Mouse (Mus musculus): ENCODE results near the gene Sbsn.
"Not testable (repeated sequence)": the region's sequence is repeated elsewhere in the genome, so short reads cannot be mapped to it uniquely, and the experiment has no call there.

Sbsn gene

DNA sequence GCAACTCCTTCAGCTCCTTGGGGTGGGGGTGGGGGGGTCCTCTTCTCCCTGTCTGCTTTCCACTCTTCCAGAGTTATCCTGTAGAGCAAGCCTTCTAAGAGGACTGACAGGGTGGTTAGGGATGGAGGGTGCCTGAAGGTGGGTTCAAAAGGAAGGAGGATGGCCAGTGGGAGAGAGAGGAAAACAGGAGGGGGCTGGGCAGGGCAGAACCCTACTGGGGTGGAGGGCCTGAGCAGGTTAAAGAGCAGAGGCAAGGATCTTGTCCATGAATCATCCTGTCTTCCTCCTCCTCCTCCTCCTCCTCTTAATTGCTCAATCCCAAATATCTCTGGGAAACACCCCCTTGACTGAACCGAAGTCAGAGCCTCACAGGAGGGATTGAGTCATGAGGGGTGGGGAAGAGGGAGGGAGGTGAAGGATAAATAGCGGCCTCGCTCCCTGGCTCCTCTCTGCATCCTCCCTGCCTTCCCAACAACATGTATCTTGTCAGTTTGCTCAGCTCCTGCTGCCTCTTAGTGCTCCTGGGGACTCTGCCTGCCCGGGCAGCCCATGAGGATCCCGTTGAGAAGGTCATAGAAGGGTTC is at the start of gene Sbsn:
Gene Sbsn (plus strand): TSS at position 386 of the 584 bp plus-strand sequence.
- DNase-seq, result no peak

DNA sequence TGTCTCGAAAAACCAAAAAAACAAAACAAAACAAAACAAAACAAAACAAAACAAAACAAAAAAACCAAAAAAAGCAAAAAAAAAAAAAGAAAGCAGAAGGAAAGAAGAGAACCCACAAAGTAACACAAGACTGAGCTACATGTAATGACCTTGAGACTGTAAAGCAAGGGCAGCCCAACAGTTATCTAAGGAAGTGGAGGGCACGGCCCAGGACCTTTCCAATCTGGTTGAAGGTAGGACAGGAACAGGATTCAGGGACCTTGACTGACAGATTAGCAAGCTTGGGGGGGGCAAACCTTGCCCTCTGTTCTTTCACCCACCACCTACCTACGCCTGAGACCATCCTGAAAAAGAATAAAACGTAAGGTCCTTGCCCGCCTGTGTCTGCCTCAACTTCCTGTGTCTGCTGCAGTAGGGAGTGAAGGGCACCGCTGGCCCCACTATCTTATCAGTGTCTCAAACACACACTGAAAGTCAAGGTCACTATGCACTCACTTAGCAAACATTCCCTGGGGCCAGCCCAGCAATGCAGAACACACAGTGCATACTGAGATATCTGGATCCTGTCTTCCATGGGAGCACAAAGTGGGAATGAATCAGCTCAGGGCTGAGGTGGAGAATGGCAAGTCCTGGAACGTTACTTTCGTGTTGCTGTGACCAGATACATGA is 44.9 kb upstream of the Sbsn start:
- no peak for DNase-seq

DNA sequence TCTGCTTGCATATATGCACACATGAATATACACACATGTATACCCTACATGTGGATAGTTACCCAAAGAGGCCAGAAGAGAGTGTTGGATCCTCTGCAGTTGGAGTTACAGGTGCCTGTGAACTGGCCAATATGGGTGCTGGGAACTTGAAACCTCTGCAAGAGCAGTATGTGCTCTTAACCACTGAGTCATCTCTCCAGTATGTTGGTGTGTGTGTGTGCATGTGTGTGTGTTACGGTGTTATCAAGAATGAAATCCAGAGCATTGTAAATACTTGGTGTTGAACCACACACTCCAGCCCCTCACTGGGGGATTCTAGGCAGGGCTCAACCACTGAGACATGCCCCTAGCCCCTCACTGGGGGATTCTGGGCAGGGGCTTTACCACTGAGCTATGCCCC is 43.8 kb upstream of the Sbsn start:
- DNase-seq, result no peak

DNA sequence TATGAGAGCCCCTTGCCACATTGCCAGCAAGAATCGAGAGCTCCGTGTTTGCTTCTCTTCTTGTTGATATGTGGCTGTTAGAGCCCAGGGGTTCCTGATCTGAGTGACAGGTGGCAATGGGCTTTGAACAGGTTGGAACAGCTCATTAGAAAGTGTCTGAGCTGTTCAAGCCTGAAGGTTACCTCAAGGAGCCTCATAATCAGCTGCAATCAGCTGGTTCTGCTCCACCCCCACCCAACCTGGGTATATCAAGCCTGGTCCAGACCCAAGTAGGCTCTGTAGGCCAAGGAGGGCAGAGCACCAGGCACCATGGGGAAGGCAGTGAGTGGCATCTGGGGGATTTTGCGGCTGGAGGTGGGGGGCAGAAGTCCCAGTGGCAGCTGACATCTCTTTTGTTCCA is 39.3 kb upstream of the Sbsn start, which contains the start of gene Atp4a:
Gene Atp4a (plus strand): TSS at position 268 of the 400 bp plus-strand sequence.
- DNase-seq, result no peak

DNA sequence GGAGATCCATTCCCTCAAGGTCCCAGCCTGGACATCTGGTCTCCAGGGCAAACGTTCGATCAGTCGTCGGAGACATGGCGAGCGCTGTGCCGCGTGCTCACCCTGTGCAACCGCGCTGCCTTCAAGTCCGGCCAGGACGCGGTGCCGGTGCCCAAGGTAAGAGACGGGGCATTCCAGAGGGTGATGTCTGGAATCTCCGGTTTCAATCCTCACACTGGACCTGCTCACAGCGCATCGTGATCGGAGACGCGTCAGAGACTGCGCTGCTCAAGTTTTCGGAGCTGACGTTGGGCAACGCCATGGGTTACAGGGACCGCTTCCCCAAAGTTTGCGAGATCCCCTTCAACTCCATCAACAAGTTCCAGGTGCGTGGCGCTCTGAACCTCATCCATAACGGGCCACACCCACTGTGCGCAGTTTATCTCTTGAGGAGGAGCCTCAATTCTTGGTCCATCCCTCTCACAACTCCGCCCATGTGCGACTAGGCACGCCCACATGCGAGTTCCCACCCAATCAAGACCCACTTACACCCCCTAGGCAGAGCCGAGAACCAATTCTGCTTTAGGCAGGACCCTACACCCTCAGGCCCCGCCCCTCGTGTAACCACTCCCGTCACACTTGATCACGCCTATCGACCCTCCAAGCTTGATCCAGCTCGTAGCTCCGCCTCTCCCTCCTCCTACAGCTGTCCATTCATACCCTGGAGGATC is 34.1 kb upstream of the Sbsn start:
- DNase-seq, result peak; percentile 93

DNA sequence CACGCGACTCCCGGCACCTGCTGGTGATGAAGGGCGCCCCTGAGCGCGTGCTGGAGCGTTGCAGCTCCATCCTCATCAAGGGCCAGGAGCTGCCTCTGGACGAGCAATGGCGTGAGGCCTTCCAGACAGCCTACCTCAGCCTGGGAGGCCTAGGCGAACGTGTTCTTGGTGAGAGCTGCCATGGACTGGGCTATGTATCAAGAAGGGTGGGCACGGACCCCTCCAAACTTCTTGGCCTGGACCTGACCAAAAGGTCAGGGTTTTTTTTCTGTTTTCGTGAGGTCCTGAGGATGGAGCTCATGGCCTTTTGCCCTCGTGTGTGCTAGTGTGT is 33.6 kb upstream of the Sbsn start:
- DNase-seq, result no peak

DNA sequence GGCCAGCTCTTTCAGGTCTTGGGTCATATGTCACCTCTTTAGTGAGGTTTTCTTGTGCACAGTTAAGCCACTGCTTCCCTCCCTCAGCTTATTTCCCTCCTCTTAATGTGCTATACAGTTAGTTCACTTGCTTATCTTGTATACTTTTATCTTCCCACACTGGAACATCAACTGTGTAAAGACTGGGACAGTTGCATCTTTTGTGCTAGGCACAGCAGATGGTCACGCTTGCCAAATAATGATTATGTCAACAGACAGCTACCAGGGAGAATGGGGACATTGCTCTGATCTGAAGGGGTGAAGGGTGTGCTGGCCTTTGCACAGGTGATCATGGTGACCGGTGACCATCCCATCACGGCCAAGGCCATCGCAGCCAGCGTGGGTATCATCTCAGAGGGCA is 31.6 kb upstream of the Sbsn start:
- DNase-seq, result no peak

DNA sequence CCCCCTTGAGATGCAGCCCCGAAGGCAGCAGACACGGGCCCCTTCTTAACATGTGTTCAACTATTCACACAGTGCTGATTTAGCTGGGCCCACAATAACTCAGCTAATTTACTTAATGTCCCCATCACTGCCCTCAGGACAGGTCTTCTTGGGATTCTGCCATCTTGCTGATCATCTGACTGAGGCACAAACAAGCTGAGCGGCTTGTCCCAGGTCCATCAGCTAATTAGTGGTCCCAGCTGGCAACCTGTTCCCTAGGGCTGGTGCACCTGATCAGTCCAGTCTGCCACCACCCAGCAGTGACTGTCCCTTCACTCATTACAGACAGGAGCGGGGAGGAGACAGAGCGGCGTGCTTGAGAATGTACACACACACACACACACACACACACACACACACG is 30.0 kb upstream of the Sbsn start:
- no peak for DNase-seq

DNA sequence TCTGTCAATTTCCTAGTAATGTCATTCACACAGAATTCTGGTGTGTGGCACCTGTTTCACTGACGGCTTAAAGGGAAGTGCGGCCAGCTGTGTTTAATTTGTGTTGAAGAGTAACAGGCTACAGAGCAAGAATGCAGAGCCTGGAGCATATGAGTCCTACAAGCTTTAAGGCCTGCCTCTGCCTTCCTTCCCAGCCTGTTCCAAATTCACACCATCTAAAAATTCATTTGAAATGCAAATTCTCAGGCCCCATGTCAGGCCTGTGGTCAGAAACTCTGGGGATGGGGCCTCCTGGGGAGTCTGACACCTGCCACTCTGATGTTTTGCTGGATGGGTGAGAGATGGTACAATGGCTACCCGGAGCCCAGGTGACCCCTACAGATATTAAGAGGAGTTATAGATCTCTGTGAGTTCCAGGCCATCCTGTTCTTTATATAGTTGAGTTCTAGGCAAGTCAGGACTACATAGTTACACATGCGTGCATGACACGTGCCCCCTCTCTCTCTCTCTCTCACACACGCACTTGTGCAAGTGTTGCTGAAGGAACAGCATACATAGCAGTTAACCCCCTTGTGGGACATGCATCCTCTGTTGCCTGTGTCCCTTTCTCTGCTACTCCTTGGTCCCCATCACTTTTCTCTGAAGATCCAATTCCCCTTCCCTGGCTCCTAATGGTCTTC is 27.9 kb upstream of the Sbsn start:
- DNase-seq, result peak; percentile 28

DNA sequence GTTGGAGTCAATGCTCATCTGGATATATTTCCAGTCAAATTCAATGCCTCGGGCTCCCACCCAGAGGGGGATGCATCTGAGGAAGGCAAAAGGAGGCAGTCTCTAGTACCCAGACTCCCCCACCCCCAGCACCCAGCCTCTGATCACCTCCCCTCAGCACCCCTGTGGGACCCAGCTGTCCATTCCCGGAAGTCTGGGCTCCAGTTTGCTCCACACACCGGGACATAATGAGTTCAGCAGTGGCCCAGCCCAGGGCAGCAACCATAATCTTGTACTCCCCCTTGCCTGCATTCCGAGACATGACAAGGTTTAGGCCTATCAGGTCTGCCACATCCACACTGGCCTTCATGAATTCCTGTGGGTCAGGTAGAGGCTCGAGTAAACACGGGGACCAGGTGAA is 23.1 kb upstream of the Sbsn start:
- no peak for DNase-seq

DNA sequence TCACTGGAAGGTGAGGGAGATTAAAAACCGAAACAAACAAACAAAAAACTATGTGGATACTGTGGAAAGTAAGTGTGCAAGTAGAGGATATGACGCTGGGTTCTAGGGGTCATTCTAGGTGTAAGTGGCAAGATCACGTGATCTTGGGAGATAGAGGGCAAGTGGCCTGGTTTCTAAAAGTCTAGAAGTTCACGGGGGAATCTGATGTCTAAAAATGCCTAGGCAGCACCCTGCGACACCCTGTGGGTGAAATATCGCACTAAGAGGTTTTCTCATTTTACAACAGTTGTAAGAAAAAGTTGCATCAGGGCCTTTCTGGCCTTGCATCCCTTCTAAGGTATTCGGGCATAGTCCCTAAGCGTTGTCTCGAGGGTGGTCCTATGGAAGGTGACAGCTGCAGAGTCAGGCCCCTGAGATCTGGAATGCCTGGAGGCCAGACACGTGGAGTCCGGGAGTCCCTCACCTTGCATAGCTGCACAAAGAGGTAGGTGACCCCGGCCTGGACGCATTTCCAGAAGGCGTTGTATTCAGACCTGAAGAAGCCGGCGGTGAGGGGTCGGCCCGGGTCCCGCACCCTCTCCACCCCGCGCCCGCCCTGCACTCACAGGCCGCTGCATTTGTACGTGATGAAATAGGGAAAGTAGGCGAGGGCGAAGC is 22.4 kb upstream of the Sbsn start:
- DNase-seq, result peak; percentile 12

DNA sequence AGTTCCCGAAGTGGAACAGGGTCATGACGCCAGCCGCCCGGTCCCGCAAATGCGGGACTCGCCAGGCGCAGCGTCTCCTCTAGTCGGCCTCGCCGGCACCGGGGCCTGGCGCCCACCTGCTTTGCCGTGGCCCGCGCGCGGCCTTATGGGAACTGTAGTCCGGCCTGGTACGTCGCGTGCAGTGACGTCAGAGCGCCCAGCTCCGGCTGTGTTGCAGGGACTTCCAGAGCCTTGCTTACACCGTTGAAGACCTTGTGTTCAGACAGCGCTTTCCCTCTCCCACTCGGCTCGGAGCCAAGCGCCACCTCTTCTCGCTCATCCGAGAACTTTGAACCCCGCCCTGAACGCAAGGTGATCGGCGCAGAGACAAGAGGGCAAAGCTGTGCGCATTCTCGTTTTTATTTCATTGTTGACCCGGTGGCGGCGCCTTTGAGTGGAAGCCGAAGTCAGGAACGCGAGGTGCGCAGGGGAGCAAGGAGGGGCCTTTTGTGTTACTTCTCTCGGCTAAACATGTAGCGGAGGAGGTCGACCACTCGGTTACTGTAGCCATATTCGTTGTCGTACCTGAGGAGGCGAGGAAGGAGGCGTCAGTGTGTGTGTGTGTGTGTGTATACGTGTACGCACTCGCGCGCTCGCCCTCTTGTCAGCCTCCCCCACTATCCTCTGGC is 21.7 kb upstream of the Sbsn start, which contains the start of gene Tmem147:
Gene Tmem147 (minus strand): TSS at position 145 of the 668 bp plus-strand sequence.
- DNase-seq, result peak; percentile 98

DNA sequence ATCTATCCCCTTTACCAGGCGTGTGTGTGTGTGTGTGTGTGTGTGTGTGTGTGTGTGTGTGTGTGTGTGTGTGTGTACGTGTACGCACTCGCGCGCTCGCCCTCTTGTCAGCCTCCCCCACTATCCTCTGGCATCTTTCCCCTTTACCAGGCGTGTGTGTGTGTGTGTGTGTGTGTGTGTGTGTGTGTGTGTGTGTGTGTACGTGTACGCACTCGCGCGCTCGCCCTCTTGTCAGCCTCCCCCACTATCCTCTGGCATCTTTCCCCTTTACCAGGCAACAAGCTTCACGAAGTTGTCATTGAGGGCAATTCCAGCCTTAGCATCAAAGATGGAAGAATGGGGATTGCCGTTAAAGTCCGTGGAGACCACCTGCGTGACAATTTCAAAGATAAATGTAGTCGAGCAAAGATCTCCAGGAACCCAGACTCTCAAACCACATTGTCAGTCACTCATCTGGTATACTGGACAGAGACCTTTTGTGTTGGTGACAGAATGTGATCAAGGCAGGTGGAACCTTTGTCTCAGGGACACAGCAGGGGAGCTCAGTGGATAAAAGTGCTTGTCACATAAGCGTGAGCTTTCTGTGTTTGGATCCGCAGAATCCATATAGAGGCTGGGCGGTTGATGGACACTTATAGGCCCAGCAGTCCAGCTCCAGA is 21.1 kb upstream of the Sbsn start:
- DNase-seq, result not testable (repeated sequence)

DNA sequence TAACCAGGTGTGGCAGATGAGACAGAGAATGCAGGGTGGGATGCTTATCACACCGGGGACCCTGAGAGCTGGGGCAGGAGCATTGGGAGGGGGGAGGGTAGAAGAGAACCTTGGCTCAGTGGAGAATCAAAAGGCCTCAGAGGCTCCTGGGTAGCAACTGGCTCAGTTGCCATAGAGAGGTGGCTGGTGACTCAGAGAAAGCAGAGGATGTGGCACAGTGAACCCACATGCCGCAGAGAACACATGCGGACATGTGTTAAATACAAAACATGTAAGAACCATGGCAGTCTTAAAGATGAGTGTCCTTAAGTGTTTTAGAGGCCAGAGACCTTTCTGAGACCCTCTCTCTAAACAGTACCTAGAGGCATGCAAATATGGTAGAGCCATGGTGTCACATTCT is 15.1 kb upstream of the Sbsn start:
- no peak for DNase-seq

DNA sequence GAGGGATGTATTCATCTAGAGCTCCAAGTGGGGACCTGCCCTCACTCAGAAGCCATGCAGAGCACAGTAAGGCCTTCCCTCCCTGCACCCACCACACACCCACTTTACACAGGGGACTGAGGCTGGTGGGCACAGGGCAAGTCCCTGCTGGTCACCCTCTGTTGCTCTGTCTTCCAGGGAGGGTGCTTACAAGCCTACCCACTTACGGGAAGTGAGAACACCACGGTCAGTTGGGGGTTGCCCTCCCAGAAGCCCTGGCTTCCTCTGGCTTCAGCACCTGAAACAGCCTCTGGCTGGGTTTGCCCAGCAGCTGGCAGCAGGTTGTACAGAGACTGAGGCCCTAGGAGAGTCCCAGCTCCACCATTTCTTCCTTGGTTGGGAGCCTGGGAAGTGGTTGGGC is 8.7 kb upstream of the Sbsn start:
- DNase-seq, result not testable (repeated sequence)

DNA sequence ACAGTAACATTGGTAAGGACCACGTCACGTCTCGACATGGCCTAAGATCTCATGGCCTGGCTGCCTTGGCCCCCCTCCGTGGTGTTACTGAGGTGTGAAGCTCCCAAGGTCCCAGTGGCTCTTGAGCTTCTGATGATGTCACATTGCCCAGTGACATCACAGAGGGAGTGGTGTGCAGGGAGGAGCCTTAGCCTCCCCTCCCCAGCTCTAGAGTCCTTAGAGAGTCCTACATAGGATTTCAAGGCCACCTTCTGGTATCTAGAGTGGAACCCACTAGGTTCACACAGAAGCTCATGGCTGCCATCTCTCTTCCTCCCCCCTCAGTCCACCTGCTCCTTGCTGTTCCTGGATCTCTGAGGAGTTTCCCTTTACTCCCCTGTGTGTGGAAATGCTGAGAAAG is 7.7 kb upstream of the Sbsn start, which contains the start of gene Gapdhs:
Gene Gapdhs (minus strand): TSS at position 65 of the 400 bp plus-strand sequence.
- not testable (repeated sequence) for DNase-seq

DNA sequence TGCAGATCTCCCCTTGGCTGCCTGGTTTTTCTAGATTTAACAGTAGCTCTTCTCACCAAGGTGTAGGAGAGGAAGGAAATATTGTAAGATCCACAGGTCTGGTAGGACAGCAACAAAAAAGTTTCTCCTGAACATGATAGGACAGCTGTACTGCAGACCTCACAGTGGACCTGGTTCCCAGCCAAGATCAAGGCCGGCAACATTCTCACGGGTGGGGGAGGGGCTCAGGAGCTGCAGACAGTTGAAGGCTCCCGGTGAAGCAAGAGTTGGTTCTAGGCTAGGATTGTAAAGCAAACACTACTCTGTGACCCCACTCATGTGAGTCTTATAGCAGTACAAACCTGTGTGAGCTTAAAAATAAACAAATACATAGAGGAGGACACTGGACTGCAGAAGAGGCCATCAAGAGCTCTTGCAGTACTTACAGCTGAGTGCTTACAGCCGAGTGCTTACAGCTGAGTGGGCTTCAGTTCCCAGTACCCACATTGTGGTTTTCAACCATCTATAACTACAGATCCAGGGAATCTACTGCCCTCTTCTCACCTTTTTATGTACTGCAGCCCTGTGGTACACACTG is 7.2 kb upstream of the Sbsn start:
- DNase-seq, result no peak

DNA sequence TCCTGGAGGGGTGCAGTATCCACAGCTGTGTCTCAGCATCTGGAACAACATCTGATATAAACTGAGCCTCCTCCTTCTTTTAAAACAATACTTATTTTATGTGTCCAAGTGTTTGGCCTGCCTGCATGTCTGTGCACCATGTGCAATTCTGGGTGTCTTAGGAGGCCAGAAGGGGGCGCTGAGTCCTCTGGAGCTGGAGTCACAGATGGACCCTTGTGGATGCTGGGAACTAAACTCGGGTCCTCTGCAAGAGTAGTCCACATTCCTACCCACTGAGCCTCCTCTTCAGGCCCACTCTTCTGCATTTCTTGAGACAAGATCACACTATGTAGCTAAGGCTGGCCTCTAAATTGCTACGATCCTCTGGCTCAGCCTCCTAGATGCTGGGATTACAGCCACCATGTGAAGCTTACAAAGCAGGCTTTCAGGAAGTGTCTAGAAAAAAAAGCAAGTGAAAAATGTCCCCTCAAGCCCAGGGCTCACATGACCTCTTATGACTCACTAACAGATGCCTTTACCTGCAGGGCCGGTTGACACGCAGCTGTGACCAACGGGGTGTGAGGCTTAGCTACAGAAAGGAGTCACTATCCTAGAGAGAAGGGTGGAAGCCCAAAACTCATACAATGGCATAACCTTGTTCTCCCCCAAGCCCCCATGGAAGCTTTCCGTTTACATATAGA is 3.6 kb upstream of the Sbsn start:
- DNase-seq, result no peak

DNA sequence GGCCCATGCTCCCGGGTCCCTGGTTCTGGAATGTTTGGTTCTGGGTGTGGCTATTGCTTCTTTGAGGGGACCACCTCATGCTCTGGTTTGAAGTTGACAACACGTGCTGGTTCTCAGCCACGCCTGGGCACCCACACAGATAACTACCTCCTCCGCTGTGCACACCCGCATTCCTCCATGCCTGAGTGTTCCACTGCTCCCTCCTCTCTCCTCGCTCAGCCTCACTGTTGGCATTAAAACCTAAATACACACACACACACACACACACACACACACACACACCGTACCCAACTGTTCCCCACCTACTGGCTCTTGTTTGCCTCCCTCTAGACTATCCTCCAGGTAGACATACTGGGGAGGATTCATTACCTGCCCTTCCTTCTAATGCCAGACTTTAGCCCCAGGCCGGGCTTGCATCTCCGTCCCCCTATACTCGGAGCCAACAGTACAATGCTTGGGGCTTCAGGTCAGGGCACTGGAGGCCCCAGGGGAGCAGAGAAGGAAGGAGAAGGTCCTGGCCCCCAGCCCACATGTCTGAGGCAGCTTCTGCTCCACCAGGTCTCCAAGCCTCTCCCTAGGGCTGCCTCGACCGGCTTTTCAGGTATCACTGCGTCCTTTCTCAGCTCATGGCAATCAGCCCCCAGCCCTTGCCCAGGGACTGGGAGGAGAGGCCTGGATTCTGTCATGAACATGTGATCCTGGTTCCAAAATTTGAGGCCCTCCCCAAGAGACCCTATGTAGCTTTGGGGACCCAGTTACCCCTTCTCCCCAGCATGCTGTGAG is 1.3 kb upstream of the Sbsn start:
- no peak for DNase-seq

DNA sequence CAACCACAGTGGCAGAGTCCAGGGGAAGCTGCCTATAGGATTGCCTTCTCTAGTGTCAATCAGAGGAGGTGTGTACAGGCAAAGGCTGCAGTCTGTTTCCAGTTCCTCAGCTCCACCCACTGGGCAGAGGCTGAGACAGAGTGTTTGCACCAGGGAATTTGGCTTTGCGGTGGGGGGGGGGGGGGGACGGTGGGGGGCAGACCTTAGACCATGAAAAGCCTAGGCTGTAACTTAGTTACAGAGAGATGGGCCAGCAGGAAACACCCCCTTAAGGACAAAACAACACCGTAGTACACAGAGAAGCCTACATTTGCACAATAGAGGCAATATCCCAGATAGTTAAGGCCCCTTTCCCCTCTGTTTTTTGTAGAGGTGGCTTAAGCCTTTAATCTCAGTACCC is 5.7 kb downstream of the Sbsn start:
- no peak for DNase-seq
